Mouse (Mus musculus): ENCODE measurements around the gene St3gal5. TPM values are rescaled to one million over a fixed set of nuclear protein-coding genes. Genes with fewer than 3 reads are reported as not detected.
"Not testable (repeated sequence)": the region's sequence is repeated elsewhere in the genome, so short reads cannot be mapped to it uniquely, and the experiment has no call there.

Gene St3gal5
- polyA plus RNA-seq, 2 experiments from 2014 or later = 1.0 to 1.2 TPM

DNA sequence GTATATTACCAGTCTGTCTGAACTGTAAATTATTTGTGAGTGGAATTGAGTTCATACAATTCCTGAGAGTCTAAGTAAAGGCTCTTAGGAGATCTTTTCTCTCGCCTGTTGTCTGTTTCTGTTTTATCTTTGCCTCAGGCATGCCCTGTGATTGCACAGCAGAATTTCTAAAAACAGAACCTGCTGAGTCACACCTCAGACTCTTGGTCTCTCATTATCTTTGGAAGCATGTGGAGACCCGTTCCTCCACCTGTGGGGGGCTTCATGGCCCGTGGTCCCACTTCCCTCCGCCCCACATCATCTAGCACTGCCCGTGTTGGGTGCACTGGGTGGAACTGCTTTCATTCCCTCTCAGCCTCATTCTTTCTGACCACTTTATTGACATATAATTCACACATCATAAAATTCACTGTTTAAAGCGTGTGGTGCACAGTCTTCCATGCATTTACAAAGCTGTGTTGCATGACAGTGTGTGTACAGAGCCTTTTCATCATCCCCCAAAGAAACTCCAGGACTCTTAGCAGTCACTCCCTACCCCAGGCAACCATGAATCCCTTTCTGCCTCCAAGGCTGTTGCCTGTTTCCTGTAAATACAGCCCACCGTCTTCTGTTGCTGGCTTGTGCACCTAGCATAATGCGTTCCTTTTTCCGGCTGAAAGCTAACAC is 37.6 kb downstream of the St3gal5 start:
- ATAC-seq = no peak

DNA sequence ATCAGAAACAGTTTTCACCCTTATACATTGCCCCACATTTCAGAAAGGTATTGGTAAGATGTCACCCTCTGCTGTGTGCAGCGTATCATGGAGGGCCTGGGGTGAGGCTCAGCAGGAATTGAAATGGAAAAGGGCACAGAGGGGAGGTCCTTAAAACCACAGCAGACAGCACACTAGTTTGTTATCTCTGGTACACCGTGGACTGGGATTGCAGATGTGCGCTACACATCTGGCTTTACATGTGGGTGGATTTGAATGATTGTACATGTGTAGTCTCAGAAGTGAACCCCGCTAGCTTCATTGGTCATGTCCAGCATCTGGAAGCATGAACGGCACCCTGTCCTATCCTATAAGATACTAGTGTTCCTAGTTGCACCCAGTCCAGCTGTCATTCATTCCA is 38.6 kb downstream of the St3gal5 start:
- no peak for ATAC-seq

DNA sequence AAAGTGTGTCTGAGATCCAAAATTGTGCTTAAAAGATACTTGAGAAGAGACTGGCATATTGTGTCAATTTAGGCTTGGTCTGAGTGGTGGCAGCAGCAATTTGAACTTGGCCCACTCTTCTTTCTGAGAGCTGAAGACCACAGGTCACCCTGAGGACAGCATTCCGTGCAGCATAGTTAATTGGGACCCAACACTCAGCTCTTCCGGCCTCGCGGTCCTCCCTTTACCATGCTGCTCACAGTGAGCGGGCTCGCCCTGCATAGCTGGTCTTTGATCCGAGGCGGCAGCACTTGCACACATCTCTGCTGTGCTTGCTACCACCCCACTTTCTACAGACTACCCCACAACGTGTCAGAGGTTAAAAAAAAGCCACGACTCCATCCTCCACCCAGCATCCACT is 39.2 kb downstream of the St3gal5 start:
- ATAC-seq = no peak

DNA sequence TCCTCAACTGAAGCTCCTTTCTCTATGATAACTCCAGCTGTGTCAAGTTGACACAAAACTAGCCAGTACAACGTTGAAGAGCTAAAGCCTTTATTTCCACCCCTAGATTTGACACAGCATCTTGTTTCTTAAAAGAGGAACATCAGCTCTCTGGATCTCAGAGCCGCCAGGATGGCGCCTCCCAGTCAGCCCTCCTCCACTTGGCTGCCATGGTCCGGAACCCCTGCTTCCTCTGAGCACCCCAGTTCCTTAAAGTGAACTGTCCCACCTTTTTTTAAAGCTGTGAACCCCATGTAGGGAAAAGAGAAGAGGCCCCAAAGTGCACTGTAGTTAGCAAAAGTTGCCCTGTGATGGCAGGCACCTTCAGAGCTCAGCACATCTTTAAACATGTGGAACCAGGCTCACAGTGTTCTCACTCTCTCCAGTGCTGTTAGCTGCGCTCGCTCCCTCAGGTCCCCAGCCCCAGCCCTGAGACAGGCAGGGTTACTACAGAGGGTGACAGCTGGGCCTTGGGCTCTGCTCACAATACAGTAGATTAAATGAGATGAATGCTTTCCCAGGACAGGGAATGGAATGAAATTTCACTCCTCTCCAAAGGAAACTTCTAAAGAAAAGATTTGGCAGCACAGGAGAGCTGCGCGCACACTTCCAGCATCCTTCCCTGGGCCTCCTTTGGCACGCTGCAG is 42.3 kb downstream of the St3gal5 start:
- no peak for ATAC-seq

DNA sequence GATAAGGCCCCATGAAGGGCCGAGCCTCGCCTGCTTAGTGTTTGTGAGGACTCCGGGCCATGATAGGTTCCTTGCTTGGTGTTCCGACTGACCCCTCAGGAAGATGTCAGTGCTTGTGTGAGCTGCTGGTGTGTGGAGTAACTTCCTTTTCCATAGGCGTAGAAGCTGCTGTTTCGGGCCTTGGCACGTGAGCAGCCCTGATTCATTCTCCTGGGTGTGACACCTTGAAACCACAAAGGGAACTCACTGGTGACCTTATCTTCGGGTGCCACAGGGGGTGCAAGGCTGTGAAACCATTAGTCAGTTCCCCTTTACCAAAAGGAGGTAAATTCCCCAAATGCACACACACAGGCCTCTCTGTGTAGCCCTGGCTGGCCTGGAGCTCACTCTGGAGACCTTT is 43.0 kb downstream of the St3gal5 start:
- ATAC-seq = no peak

DNA sequence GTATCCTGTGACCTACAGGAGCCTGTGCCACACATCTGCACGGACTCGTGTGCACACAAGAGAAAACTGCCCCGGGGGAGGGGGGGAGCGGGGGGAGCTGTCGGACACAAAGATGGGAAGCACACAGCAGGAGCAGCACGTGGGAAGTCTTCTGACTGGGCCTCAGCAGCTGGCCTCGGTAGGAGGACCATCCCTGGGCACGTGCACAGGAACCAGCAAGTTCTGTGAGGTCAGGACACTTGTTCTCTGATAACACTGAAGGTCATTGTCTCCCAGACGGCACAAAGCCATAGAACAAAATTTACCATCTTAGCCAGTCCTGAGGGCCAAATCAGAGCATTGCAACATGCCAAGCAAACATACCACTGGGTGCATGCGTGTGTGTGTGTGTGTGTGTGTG is 43.8 kb downstream of the St3gal5 start:
- no peak for ATAC-seq

DNA sequence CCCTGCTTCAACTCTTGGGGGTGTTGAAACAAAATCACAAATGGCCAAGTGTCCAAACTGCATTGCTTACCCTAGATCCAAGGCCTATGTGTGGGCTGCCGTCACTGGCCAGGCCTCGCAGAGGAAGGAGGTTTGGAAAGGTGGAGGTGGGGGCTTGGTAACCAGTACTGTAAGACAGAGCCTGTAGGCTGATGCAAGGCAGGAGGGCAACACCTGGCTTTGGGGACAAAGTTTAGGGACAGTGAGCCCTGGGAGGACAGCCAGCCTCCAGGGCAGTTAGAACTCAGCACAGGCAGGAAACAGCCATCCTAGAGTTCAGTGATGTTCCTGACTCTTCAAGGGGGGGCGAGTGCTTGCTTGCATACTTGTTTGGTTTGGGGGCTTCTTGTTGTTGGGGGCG is 45.2 kb downstream of the St3gal5 start:
- ATAC-seq = no peak

DNA sequence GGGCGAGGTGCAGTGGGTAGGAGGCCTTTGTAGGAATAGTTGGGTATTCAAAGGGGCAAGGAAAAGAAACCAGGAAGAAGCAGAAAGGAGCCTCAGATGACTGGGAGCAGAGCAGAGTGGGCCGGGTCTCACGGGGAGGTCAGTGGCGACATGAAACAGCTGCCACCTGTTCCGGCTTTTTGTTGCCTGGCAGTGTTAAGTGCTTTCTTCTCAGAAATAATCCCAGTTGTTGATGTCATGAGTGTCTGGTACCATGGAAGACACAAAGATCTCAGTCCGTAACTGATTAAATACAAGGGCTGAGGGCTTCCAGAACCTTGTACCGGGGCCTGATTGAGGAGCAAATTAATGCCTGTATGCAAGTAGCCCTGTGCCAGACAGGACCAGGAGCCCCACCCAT is 47.0 kb downstream of the St3gal5 start:
- no peak for ATAC-seq

DNA sequence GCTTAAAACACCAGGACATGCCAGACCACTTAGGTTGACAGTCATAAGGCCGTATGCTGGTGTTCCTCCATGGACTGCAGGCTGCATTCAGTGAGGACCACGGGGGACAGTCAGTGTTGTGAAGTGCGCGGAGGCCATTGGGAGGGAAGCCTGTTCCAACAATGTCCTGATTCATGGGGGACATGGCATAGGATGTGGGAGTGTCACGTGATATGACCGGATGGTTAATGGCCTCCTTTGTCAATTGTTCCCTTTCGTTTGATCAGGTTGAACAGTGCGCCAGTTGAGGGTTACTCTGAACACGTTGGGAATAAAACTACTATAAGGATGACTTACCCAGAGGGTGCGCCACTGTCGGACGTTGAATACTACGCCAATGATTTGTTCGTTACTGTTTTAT is 49.4 kb downstream of the St3gal5 start:
- no peak for ATAC-seq

DNA sequence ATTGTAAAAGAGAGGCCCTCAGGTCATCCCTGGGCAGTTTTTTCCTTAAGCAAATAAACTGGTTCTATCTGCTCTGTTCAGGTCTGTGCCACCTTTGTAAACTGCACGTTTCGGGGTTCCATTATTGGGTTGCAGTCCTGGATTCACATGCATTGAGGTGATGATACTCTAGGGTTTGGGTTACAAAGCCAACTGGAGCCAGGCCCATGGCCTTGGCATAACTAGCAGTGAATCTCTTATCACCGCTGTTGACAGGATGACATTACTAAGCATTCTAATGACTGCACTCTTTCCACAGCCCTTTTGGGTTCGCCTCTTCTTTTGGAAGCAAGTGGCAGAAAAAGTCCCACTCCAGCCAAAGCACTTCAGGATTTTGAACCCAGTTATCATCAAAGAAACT is 51.3 kb downstream of the St3gal5 start:
- ATAC-seq = no peak

DNA sequence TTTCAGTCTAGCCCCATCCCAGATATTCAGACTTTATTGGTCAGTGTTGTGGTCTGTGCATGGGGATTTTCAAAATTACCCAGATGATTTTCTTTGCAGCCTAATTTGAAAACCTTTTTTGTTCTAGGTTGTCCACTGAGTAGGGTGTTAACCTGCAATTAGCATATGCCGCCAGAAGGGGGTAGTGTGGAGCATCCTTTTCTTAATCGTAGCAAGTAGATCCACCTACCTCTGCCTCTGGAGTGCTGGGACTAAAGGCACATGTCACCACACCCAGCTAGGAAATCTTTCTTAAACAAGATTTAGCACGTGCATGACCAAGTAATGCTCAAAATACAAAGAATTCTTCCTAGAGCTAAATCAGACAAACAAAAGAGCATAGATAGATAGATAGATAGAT is 52.4 kb downstream of the St3gal5 start:
- no peak for ATAC-seq

DNA sequence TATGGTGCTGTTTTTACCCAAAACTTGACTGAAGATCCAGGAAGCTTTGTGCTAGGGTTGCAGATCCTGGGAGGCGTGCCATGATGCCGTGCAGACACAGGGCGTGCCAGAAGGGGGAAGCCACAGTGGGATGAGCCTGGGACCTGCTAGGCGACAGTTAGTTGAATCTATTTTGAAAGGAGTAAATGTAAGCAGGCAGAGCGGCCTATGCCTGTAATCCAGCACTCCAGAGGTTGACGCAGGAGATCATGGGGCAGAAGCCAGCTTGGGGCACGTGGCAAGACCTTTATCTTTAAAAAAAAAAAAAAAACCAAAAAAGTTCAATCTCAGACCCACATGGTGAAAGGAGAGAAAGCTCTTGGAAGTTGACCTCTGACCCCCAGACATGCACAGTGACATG is 55.3 kb downstream of the St3gal5 start:
- ATAC-seq = no peak

DNA sequence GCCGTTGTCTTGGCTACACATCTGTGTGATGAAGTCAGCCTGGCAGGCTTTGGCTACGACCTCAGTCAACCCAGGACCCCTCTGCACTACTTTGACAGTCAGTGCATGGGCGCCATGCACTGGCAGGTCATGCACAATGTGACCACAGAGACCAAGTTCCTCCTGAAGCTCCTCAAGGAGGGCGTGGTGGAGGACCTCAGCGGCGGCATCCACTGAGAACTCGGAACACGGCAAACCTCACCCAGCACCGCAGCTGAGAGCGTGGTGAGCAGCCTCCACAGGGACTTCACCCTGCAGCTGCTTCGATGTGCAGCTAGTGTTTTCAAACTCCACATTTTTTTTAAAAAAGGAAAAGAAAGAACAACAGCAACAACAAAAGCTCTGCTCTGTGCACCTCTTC is 56.1 kb downstream of the St3gal5 start:
- ATAC-seq = no peak

DNA sequence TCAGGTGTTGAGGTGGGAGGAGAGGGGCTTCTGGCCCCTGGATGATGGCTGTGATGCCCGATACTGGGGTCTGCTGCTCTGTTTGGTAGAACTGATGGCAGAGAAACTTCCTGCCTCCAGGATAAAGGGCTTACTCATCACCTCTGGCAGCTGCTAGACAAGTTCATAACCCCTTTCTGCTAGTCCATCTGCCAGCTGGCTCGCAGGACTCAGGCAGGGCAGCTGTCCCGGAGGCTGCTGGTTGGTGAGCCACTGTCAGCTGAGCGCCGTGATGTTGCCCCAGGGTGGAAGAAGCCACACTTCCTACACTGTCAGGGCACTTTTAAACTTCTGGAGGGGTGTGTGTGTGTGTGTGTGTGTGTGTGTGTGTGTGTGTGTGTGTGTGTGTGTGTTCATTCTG is 56.6 kb downstream of the St3gal5 start:
- not testable (repeated sequence) for ATAC-seq

DNA sequence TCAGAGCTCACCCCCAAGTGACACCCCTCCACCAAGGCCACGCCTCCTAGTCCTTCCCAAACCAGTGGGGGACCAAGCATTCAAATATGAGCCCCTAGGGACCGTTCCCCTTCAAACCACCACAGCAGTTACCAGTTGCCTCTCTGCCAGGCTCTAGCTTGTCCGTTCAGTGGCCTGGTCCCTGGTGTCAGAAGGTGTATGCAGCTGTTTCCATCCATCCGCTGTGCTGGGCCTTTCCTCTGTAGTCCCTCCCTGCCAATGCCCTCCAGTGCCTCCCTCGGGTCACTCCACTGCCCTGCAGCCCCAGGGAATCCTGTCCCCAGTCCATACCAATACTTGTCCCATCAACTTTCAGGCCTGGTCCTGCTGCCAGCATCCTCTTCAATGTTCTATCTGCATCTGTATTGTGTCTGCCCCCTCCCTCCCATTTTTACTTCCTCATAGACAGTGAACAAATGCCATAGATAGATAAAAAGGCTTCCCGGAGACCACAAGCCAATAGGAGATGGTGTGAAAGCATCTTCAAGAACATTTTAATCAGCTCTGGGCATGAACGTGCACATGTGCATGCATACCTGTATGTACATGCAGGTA is 57.6 kb downstream of the St3gal5 start:
- no peak for ATAC-seq

DNA sequence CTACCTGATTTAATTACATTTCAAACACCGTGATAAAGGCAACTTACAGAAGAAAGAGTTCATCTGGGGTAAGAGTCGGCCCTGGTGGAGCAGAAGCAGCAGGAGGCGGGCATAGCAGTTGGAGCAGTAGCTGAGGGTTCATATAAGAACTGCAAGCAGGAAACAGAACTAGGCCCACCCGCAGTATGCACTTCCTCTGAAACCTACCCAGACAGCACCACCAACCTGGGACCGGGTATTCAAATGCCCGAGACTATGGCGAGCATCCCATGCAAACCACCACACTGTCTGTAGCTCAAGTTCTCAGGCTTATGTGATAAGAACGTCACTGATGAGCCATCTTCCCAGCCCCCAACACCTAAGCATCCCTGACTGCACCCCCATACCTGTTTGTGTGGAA is 58.3 kb downstream of the St3gal5 start:
- ATAC-seq = no peak

DNA sequence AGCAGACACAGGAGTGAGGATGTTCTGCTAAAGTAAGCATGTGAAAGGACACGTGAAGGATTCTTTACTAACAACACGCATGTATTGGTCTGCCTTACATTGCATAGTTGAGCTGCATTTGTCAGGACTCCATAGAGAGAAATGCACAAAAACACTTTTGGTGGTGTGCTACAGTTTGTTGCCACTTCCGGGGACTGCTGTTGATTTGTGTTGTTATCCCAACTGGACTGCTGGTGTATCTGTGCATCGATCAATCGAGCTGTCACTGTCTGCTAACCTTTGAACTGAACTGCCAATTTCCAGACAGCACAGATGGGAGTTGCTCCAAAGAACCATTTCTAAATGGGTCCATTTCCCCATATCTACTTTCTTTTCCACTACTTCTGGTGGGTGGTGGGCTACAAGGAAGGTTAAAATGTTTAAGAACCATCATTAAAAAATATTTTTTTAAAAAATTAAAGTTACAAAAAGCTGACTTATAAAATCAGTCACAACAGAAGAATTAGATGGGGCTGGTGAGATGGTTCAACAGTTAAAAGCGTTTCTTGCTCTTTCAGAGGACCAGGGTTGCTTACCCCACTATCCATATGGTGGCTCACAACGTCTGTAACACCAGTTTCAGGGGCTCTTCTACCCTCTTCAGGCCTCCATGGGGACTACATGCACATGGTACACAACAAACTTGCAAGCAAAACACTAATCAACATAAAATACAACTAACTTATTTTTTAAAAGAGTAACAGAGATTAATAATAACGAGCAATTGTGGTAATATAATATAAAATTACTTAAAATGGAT is 61.8 kb downstream of the St3gal5 start:
- ATAC-seq = no peak

DNA sequence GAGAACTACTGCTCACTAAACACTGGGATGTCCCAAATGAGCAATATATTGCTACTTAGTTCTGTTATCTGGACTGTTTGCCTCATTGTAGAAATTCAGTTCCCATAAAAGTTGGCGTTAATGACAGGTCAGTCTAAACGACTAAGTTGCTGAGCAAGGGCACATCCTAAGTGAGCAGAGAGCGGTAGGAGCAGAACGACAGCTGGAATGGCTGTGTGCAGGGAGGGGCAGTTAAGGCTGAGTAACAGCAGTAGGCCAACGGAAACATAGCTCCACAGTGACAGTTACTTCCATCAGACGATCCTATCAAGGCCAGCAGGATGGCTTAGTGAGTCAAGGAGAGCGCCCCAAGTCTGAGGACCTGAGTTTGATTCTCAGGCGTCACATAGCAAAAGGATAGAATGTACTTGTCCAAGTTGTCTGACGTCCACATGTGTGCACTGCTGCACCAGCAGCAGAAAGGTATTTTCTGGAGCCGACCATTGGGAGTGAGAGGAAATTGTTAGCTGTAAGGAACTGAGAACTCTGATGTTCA is 62.5 kb downstream of the St3gal5 start:
- no peak for ATAC-seq

DNA sequence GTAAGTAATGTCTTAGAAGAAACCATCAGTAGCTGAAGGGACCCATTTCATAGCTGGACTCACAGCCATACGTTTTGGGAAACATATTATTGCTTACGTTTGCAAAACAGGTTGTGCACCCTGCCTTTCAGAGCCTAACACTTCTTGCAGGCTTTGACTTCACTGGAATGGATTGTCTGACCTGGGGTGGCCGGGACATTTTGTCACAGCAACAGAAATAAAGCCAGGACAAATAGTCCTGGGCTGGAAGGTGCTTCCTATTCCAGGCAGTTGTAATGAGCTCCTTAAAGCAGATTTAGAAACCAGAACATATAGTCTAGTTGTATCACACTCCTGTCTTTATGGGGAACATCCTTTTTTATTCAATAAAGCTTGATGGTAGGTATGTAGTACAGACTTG is 63.6 kb downstream of the St3gal5 start:
- no peak for ATAC-seq

DNA sequence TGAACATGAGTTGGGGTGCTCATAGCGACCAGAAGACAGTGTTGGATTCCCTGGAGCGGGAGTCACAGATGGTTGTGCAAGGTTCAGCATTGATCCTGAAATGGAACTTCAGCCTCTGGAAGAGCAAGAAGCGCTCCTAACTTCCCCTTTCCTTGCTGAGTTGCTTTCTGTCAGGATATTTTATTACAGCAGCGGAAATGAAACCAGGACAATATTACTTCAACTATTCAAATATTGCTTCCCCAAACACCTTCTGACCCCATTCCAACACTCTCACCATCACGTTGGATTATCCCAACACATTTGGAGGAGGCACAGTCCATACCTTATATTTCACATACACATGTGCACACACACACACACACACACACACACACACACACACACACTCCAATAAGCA is 64.4 kb downstream of the St3gal5 start:
- no peak for ATAC-seq

DNA sequence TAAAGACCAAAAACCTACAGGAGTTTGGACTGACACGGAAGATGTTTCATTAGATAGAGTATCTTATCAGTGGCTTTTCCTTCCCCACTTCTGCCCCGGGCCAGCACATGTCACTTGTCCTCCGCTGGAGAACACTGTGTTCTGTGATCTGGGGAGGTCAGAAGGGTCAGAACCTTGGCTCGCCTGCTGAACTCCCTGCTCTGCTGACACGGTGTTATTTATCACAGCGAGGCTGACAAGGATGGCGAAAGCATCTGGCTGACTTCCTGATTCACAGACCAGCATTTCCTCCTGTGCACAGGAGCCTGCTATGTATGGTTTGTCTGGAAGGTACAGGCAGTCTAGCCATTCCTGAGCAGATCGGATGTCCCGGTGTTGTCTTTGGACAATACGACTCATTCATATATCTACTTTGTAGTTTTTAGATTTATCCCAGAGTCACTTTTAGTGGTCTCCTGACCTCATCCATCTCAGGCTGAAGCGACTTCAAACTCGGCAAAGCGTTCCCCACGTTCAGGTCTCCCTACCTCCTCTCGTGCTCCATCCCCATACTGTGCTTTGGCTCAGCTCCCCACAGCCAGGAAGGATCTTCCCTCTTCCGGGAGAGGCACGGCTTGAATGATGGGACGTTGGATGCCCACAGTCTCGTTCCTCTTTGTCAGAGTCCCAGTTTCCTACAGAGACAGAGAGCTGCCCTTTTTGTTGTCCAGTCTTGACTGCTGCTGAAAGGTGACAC is 64.9 kb downstream of the St3gal5 start:
- ATAC-seq = no peak

All from activated CD4-positive, CD25-positive, alpha-beta regulatory T cell, adult 4 months (primary cell).